Mouse (Mus musculus) midbrain, embryonic 14.5 days (tissue): ENCODE data around the gene Nt5c2. TPM values are rescaled to one million over a fixed set of nuclear protein-coding genes. Genes with fewer than 3 reads are reported as not detected.
"Not testable (repeated sequence)": the region's sequence is repeated elsewhere in the genome, so short reads cannot be mapped to it uniquely, and the experiment has no call there.

Source experiments
- ATAC-seq: fragments of 200-750 bp; cut with Nextera tagmentation; 2 replicates; pipeline ENCODE4 v1.8.0; 2017; ENCODE audit warnings: moderate number of reproducible peaks, moderate library complexity; ENCODE audit not compliant: low FRiP score, low TSS enrichment
- DNase-seq: peaks from one replicate; pipeline ENCODE4 v3.0.0-alpha.2; 2015
- H3K27ac ChIP-seq: fragments of 300-500 bp; sonication (generic); replicated peaks from 2 replicates; pipeline ENCODE4 v1.5.1; 2014; ENCODE audit warnings: mild to moderate bottlenecking, low read depth, low read length, moderate library complexity
- H3K27me3 ChIP-seq: fragments of 300-500 bp; sonication (generic); 2 replicates; pipeline ENCODE4 v1.6.1; 2014; ENCODE audit warnings: low read length, control low read depth, mixed read lengths; ENCODE audit not compliant: control insufficient read depth, insufficient read depth
- H3K36me3 ChIP-seq: fragments of 300-500 bp; sonication (generic); 2 replicates; pipeline ENCODE4 v1.6.1; 2014; ENCODE audit warnings: low read length, control low read depth; ENCODE audit not compliant: control insufficient read depth, insufficient read depth
- H3K4me1 ChIP-seq: fragments of 300-500 bp; sonication (generic); 2 replicates; pipeline ENCODE4 v1.6.1; 2014; ENCODE audit warnings: mild to moderate bottlenecking, antibody characterized with exemption, low read length, control low read depth; ENCODE audit not compliant: control insufficient read depth, insufficient read depth
- H3K4me2 ChIP-seq: fragments of 300-500 bp; sonication (generic); 2 replicates; pipeline ENCODE4 v1.6.1; 2014; ENCODE audit warnings: mild to moderate bottlenecking, low read length, moderate library complexity
- H3K4me3 ChIP-seq: fragments of 300-500 bp; sonication (generic); replicated peaks from 2 replicates; pipeline ENCODE4 v1.5.1; 2014; ENCODE audit warnings: low read depth, low read length
- H3K9ac ChIP-seq: fragments of 300-500 bp; sonication (generic); replicated peaks from 2 replicates; pipeline ENCODE4 v1.6.1; 2014; ENCODE audit warnings: mild to moderate bottlenecking, low read length, moderate library complexity
- H3K9me3 ChIP-seq: fragments of 300-500 bp; sonication (generic); 2 replicates; pipeline ENCODE4 v1.6.1; 2016; ENCODE audit warnings: low read length, control low read depth, mixed read lengths; ENCODE audit not compliant: control insufficient read depth
- WGBS: fragments of 180-500 bp; shearing (Covaris S2); extraction: QIAGEN DNeasy Blood & Tissue Kit; methylation state at CpG from one replicate; pipeline ENCODE4 v1.1.7; 2014; 5-methylcytosine and 5-hydroxymethylcytosine counted together
- polyA plus RNA-seq: library from polyadenylated mRNA; unstranded; fragments of >200 nt; fragmentation: Nextera tagmentation; extraction: Ambion mirVana; gene quantifications from 2 replicates; pipeline ENCODE4 v1.2.1, GENCODE M21; 2014

The Nt5c2 gene
- polyA plus RNA-seq, 1 experiment from 2014 or later: 89.9 TPM

- H3K4me3 ChIP-seq, DNase-seq, H3K9me3 ChIP-seq, H3K27ac ChIP-seq, H3K4me1 ChIP-seq, H3K4me2 ChIP-seq, H3K9ac ChIP-seq, H3K36me3 ChIP-seq, ATAC-seq, H3K27me3 ChIP-seq: not testable (repeated sequence)
- 97% methylated on average over 3 of the region's 3 CpGs for WGBS
These were observed 36.9 kb downstream of the Nt5c2 start for GRCm38 (mm10) chr19:46978069-46978468.

GRCm38 (mm10) chr19:46977460-46977859 lies 37.5 kb downstream of the Nt5c2 start:
- WGBS: 9% methylated on average over 6 of the region's 6 CpGs
- no peak for ATAC-seq
- DNase-seq: peak; percentile 49
- Histone ChIP-seq H3K27me3 (no peaks in the 10 kb centered on the region), H3K9me3 (no peaks in the 10 kb centered on the region), H3K4me3 (no peak overlapping the region), H3K36me3 (no peaks in the 10 kb centered on the region), H3K9ac (no peak overlapping the region), H3K27ac (no peak overlapping the region), H3K4me1 (0 out of 2 replicates have a peak, but pooled peaks cover under 1% of the 10 kb centered on the region), H3K4me2 (no peak overlapping the region)

GRCm38 (mm10) chr19:46976743-46977142 lies 38.2 kb downstream of the Nt5c2 start:
- H3K9me3 ChIP-seq: no peaks in the 10 kb centered on the region
- H3K4me1 ChIP-seq: peaks cover 8% of the 10 kb centered on the region
- no peak overlapping the region for H3K4me3 ChIP-seq
- WGBS: 56% methylated on average over 2 of the region's 2 CpGs
- no peak for ATAC-seq
- no peaks in the 10 kb centered on the region for H3K27me3 ChIP-seq
- no peak overlapping the region for H3K27ac ChIP-seq
- H3K4me2 ChIP-seq: no peak overlapping the region
- H3K9ac ChIP-seq: no peak overlapping the region
- H3K36me3 ChIP-seq: no peaks in the 10 kb centered on the region
- no peak for DNase-seq

GRCm38 (mm10) chr19:46975997-46976396 lies 39.0 kb downstream of the Nt5c2 start:
- Histone ChIP-seq H3K36me3 (no peaks in the 10 kb centered on the region), H3K9me3 (no peaks in the 10 kb centered on the region), H3K4me2 (no peak overlapping the region), H3K4me3 (no peak overlapping the region), H3K27me3 (no peaks in the 10 kb centered on the region), H3K27ac (no peak overlapping the region), H3K9ac (no peak overlapping the region), H3K4me1 (peaks cover 15% of the 10 kb centered on the region)
- ATAC-seq: no peak
- WGBS: 86% methylated on average over 8 of the region's 8 CpGs
- DNase-seq: no peak

GRCm38 (mm10) chr19:46975565-46975964 lies 39.4 kb downstream of the Nt5c2 start:
- no peak overlapping the region for H3K9ac ChIP-seq
- peaks cover 18% of the 10 kb centered on the region for H3K4me1 ChIP-seq
- ATAC-seq: no peak
- no peak overlapping the region for H3K27ac ChIP-seq
- 63% methylated on average over 4 of the region's 4 CpGs for WGBS
- H3K4me2 ChIP-seq: no peak overlapping the region
- H3K4me3 ChIP-seq: no peak overlapping the region
- no peaks in the 10 kb centered on the region for H3K9me3 ChIP-seq
- H3K36me3 ChIP-seq: no peaks in the 10 kb centered on the region
- no peak for DNase-seq
- no peaks in the 10 kb centered on the region for H3K27me3 ChIP-seq

- Histone ChIP-seq H3K27me3 (no peaks in the 10 kb centered on the region), H3K27ac (peak overlapping the region; percentile 91), H3K9ac (no peak overlapping the region), H3K9me3 (no peaks in the 10 kb centered on the region), H3K4me3 (no peak overlapping the region), H3K36me3 (no peaks in the 10 kb centered on the region), H3K4me1 (peaks cover 23% of the 10 kb centered on the region), H3K4me2 (no peak overlapping the region)
- peak; percentile 24; the same call in 1 of the 2 replicates for ATAC-seq
- 89% methylated on average over 3 of the region's 3 CpGs for WGBS
- peak; percentile 60 for DNase-seq
These were observed 42.8 kb downstream of the Nt5c2 start for GRCm38 (mm10) chr19:46972159-46972558.

- no peaks in the 10 kb centered on the region for H3K36me3 ChIP-seq
- ATAC-seq (no peak), DNase-seq (peak; percentile 45)
- H3K9me3 ChIP-seq: no peaks in the 10 kb centered on the region
- no peaks in the 10 kb centered on the region for H3K27me3 ChIP-seq
- peaks cover 23% of the 10 kb centered on the region for H3K4me1 ChIP-seq
- H3K27ac ChIP-seq: peak overlapping the region; percentile 91
- H3K4me3 ChIP-seq: no peak overlapping the region
- 0 out of 2 replicates have a peak overlapping the region, but pooled peaks have one; percentile 13 for H3K4me2 ChIP-seq
- H3K9ac ChIP-seq: 0 out of 2 replicates have a peak overlapping the region, but pooled peaks have one; percentile 18
- WGBS: 44% methylated on average over 9 of the region's 9 CpGs
These were observed 43.2 kb downstream of the Nt5c2 start for GRCm38 (mm10) chr19:46971712-46972111.

- 0 out of 2 replicates have a peak overlapping the region, but pooled peaks have one; percentile 18 for H3K9ac ChIP-seq
- H3K9me3 ChIP-seq: no peaks in the 10 kb centered on the region
- DNase-seq (peak; percentile 82), ATAC-seq (peak; percentile 48; the same call in 1 of the 2 replicates)
- peak overlapping the region; percentile 91 for H3K27ac ChIP-seq
- H3K4me3 ChIP-seq: no peak overlapping the region
- WGBS: 23% methylated on average over 8 of the region's 8 CpGs
- no peaks in the 10 kb centered on the region for H3K36me3 ChIP-seq
- no peaks in the 10 kb centered on the region for H3K27me3 ChIP-seq
- peaks cover 23% of the 10 kb centered on the region for H3K4me1 ChIP-seq
- H3K4me2 ChIP-seq: 0 out of 2 replicates have a peak overlapping the region, but pooled peaks have one; percentile 13
These were observed 43.8 kb downstream of the Nt5c2 start for GRCm38 (mm10) chr19:46971051-46971689.
